22 mouse cellular contexts compared by ENCODE assay signal in the genomic region with DNA sequence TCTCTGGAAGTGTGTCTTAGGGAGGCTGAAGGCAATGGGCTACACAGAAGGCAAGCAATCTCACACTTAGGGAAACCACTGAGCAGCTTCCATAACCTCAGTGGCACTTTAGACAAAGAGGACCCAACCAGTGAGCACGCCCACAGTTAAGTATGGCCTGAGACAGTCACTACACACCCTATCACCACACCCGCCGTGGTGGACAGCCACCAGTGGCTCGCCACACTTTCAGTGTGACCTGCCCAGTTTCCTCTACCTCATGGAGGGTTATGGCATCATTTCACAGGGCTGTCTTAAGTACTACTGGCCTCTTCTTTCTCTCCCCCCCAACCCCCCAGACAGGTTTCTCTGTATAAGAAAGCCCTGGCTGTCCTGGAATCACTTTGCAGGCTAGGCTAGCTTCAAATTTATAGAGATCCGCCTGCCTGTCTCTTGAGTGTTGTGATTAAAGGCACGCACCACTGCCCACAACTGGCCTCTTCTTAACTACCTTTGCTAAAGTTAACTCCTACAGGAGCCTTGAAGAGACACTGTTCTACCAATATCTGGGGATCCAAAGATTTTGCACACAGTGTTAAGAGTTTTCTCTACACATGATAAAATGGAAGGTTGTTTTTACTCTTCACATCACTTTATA.
DNase-seq lines count a peak whose midpoint lies in the region; ATAC-seq and TF ChIP-seq lines count a peak whose summit lies in the region.
"Had no signal": no experiment of that assay in that cellular context is flagged by ENCODE, and none has a peak within 500 bp of the region (broad histone marks: within the 10 kb centered on the region; RNA-seq: fewer than 3 reads in every experiment).

No protein-coding gene starts in this region.

- peak; percentile 73 for ATAC-seq in kidney, embryonic 15.5 days (replicated peaks; ENCODE audit: low FRiP score)
- ATAC-seq in hindbrain, embryonic 12.5 days (ENCODE audit: low FRiP score): no peak
- ATAC-seq: midbrain, embryonic 16.5 days had no signal

- 55% methylated on average over 6 of the region's 6 CpGs for WGBS in kidney, embryonic 15.5 days
- 88% methylated on average over 6 of the region's 6 CpGs for WGBS in kidney, adult 2 months
- 92% methylated on average over 6 of the region's 6 CpGs for WGBS in hindbrain, embryonic 12.5 days

- H3K9me3 ChIP-seq in kidney, embryonic 15.5 days (replicated peaks): no peaks in the 10 kb centered on the region
- H3K9me3 ChIP-seq in hindbrain, embryonic 12.5 days (replicated peaks): no peaks in the 10 kb centered on the region
- H3K9me3 ChIP-seq: embryonic facial prominence, embryonic 13.5 days; forebrain, embryonic 12.5 days; neural tube, embryonic 15.5 days; stomach, embryonic 15.5 days had no signal

- no peak overlapping the region for H3K4me3 ChIP-seq in kidney, embryonic 15.5 days (replicated peaks)
- H3K4me3 ChIP-seq in kidney, adult 2 months (ENCODE audit: insufficient read depth, low read depth, low read length): no peak overlapping the region
- no peak overlapping the region for H3K4me3 ChIP-seq in hindbrain, embryonic 12.5 days
- H3K4me3 ChIP-seq: embryonic facial prominence, embryonic 13.5 days; erythroblast, embryonic 14.5 days; forebrain, embryonic 12.5 days; neural tube, embryonic 15.5 days; stomach, embryonic 15.5 days had no signal

- TF ChIP-seq CTCF in kidney, adult 2 months (conservative IDR thresholded peaks at IDR 0.05; ENCODE audit: insufficient read depth, insufficient read length, low read depth, low read length): no peak

- H3K4me2 ChIP-seq in kidney, embryonic 15.5 days: no peak overlapping the region
- no peak overlapping the region for H3K4me2 ChIP-seq in hindbrain, embryonic 12.5 days (replicated peaks)
- H3K4me2 ChIP-seq: embryonic facial prominence, embryonic 13.5 days; forebrain, embryonic 12.5 days; neural tube, embryonic 15.5 days; stomach, embryonic 15.5 days had no signal

- DNase-seq in kidney, adult 2 months: no peak
- DNase-seq in thymus, postnatal 4 days: peak; percentile 6
- DNase-seq in thymus, postnatal 25 days: no peak
- peak; percentile 30 to 63 for DNase-seq in natural killer cell, adult 2 months (ENCODE audit: low spot score in 2 of 2)
- DNase-seq in urinary bladder, postnatal 14 days (ENCODE audit: low spot score): no peak
- DNase-seq: adrenal gland, adult 2 months; cerebellum, adult 8-10 months; cerebellum, postnatal 36 days; embryo, embryonic 11 days; gastrocnemius, postnatal 25 days; kidney, adult 18-20 months; right cerebral cortex, postnatal 4 days; thymus, adult 2 months had no signal

- no peaks in the 10 kb centered on the region; the same call in 1 of the 2 replicates for H3K36me3 ChIP-seq in kidney, embryonic 15.5 days
- H3K36me3 ChIP-seq in kidney, adult 2 months (ENCODE audit: control insufficient read depth, insufficient read depth, low read length): no peaks in the 10 kb centered on the region
- H3K36me3 ChIP-seq in hindbrain, embryonic 12.5 days: peaks cover 7% of the 10 kb centered on the region; the same call in 1 of the 2 replicates
- H3K36me3 ChIP-seq: neural tube, embryonic 15.5 days; stomach, embryonic 15.5 days had no signal

- peaks cover 59% of the 10 kb centered on the region for H3K4me1 ChIP-seq in kidney, embryonic 15.5 days
- H3K4me1 ChIP-seq in kidney, adult 2 months (ENCODE audit: control insufficient read depth, insufficient read depth, low read length): no peaks in the 10 kb centered on the region
- H3K4me1 ChIP-seq in hindbrain, embryonic 12.5 days: peaks cover 18% of the 10 kb centered on the region

- peak overlapping the region; percentile 79 for H3K27ac ChIP-seq in kidney, embryonic 15.5 days
- H3K27ac ChIP-seq in kidney, adult 2 months (ENCODE audit: insufficient read depth, low read depth, low read length): no peak overlapping the region
- H3K27ac ChIP-seq in hindbrain, embryonic 12.5 days: no peak overlapping the region
- H3K27ac ChIP-seq: forebrain, embryonic 12.5 days had no signal

- TF ChIP-seq POLR2A in kidney, adult 2 months (IDR thresholded peaks at IDR 0.05; ENCODE audit: low read depth, low read length): no peak

- H3K27me3 ChIP-seq in kidney, embryonic 15.5 days: no peaks in the 10 kb centered on the region
- no peaks in the 10 kb centered on the region for H3K27me3 ChIP-seq in kidney, adult 2 months (replicated peaks; ENCODE audit: control insufficient read depth, insufficient read depth, low read length)
- H3K27me3 ChIP-seq in hindbrain, embryonic 12.5 days: no peaks in the 10 kb centered on the region
- H3K27me3 ChIP-seq: embryonic facial prominence, embryonic 13.5 days; forebrain, embryonic 12.5 days; neural tube, embryonic 15.5 days; stomach, embryonic 15.5 days had no signal

- no peak overlapping the region for H3K9ac ChIP-seq in kidney, embryonic 15.5 days
- H3K9ac ChIP-seq in hindbrain, embryonic 12.5 days: no peak overlapping the region
- H3K9ac ChIP-seq: embryonic facial prominence, embryonic 13.5 days; forebrain, embryonic 12.5 days; liver, postnatal 0 days; neural tube, embryonic 15.5 days; stomach, embryonic 15.5 days had no signal

Comparison
In these comparisons a context has a peak if more than half of its experiments do, and no peak if none do; other contexts are left out.
1. DNase-seq: peak in thymus, postnatal 4 days (single experiment) and natural killer cell, adult 2 months (2 of 2); none in kidney, adult 2 months (single experiment), thymus, postnatal 25 days (single experiment) and urinary bladder, postnatal 14 days (single experiment).